Mouse (Mus musculus) testis, adult 2 months (tissue): Measurements from ENCODE around the gene Glb1l.

Source experiments
- CTCF ChIP-seq: fragments of 200-500 bp; IDR thresholded peaks from 2 replicates; pipeline ENCODE4 v1.5.1; 2012; ENCODE audit warnings: low read depth, mild to moderate bottlenecking, inconsistent platforms, low read length, moderate library complexity; ENCODE audit not compliant: control insufficient read depth, insufficient read depth, insufficient replicate concordance
- POLR2A ChIP-seq: fragments of 200-500 bp; IDR thresholded peaks from 2 replicates; pipeline ENCODE4 v1.6.1; 2012; ENCODE audit warnings: low read depth, mild to moderate bottlenecking, inconsistent platforms, low read length, moderate library complexity; ENCODE audit not compliant: control insufficient read depth

GRCm38 (mm10) chr1:75185495-75185894 is 25.1 kb downstream of the Glb1l start:
- TF ChIP-seq CTCF (no peak), POLR2A (no peak)
